Mouse (Mus musculus): ENCODE measurements around the gene Rpl31. TPM values are rescaled to one million over a fixed set of nuclear protein-coding genes. Genes with fewer than 3 reads are reported as not detected.

Rpl31 gene
- polyA plus RNA-seq (2014; fragmentation: Illumina TruSeq; extraction: RNeasy Lipid Tissue Mini Kit (QIAGEN cat#74804); ENCODE audit: low replicate concordance) = 117 TPM

DNA sequence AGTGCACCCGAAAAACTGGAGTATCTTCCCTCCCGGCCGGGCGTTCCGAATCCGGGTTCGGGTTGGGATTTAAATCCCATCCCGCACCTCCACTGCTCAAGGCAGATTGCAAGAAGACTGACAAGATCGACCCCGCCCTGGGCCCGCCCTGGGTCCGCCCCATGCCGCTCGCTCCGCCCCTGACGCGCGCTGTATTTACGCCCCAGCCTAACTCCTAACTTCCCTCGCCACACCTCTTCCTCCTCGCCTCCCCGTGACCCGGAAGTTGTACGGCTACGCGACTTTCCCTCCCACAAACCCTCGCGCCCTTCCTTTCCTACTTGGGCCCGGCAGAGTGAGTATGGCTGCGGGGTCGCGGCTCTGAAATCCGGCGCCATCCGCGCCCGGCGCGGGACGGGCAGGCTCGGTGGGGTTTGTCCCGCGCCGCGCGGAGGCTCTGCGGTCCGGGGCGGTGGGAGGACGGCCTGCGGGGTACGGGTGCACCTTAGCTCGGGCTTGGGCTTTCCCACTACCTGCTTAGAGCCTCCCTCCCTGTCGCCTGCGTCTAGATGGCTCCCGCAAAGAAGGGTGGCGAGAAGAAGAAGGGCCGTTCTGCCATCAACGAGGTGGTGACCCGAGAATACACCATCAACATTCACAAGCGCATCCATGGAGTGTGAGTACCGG is at the start of gene Rpl31:
TSS of gene Rpl31 (plus strand) at position 242 of the 666 bp plus-strand sequence.

Other genes with a start within 250 kb of the Rpl31 start
- 12.3 TPM for gene Npas2, start 174.1 kb upstream of the Rpl31 start, polyA plus RNA-seq (2014; fragmentation: Illumina TruSeq; extraction: RNeasy Lipid Tissue Mini Kit (QIAGEN cat#74804); ENCODE audit: low replicate concordance)
- 26.2 TPM for gene Tbc1d8, start 110.9 kb downstream of the Rpl31 start, polyA plus RNA-seq (2014; fragmentation: Illumina TruSeq; extraction: RNeasy Lipid Tissue Mini Kit (QIAGEN cat#74804); ENCODE audit: low replicate concordance)
- 52.5 TPM for gene Cnot11, start 167.2 kb downstream of the Rpl31 start, polyA plus RNA-seq (2014; fragmentation: Illumina TruSeq; extraction: RNeasy Lipid Tissue Mini Kit (QIAGEN cat#74804); ENCODE audit: low replicate concordance)
- gene Rnf149, start 209.6 kb downstream of the Rpl31 start, polyA plus RNA-seq (2014; fragmentation: Illumina TruSeq; extraction: RNeasy Lipid Tissue Mini Kit (QIAGEN cat#74804); ENCODE audit: low replicate concordance) = 38.5 TPM

Data from small intestine, adult 10 weeks (tissue).